Mouse (Mus musculus): ENCODE data around the gene Icam5.

- TF ChIP-seq ZC3H11A (IDR thresholded peaks at IDR 0.05; ENCODE audit: borderline replicate concordance, low read depth, low read length) (no peak), CHD2 (IDR thresholded peaks at IDR 0.05; ENCODE audit: low read depth, low read length) (no peak)
Observed at GRCm38 (mm10) chr9:21014691-21015570, 16.9 kb upstream of the Icam5 start.
